Mouse (Mus musculus): ENCODE measurements around the gene Slc8a1.
A peak's percentile ranks its signal among the peaks of the same experiment; 100 is the strongest.

Gene Slc8a1

DNA sequence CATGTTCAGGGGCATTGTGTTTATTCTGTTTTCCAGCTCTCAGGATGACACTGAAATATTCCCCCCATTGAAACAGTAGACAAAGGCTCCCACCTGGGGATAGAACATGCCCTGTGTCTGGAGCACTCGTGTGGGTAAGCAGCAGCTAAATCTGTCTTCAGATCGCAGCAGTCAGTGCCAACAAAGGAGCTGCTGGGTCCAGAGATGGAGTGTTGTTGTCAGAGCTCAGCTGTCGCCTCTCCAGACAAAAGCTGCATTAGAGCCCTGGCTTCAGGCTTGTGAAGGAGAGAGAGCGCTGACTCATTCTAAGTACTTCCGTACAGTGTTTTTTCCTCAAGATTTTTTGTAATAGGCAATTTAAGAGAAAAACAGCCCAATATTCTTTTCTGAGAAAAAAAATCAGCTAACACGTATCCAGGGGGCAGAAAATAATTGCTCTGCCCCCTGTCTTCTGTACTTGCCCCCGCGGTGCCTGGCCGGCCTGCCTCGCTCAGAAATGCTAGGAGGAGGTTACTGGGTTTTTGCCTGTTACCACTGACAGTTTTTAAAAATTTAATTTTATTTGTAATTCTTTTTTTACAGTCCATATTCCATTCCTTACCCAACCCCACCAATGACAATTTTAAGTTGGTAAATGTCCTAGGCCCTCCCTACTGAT is 318.2 kb downstream of the Slc8a1 start:
- DNase-seq (ENCODE audit: low spot score) = no peak

DNA sequence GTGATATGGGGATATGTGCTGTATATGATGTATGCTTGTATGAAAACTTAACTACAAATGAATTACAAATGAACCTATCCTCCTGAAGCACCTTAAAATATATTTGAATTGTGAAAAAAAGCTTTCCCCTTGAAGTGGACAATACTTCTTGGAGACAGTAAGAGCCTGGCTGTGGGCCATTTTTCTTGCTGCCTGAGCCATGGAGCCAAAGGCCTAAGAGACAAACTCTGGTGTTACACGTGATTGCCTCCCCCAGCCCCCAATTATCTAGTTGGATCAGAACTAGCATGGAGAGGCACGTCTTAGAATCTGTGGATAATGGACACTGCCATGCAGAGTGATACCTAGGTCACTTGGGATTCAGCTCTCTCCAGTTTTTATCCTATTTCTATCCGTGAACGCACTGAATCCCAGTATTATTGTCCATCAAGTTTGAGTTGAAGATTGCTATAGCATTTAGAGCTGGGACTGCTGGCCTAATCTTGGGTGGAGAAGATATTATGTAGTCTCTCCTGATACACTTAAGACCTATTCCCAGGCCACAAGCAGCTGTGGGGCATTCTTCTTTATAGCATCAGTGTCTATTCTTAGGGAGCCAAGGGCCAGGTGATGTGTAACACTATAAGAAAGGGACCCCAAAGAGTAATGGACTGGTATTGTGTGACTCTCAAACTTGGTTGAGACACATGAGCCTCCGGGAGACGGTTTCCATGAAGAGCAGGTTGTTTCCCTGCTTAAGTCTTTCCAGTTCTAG is 321.6 kb downstream of the Slc8a1 start:
- DNase-seq (ENCODE audit: low spot score) = no peak

DNA sequence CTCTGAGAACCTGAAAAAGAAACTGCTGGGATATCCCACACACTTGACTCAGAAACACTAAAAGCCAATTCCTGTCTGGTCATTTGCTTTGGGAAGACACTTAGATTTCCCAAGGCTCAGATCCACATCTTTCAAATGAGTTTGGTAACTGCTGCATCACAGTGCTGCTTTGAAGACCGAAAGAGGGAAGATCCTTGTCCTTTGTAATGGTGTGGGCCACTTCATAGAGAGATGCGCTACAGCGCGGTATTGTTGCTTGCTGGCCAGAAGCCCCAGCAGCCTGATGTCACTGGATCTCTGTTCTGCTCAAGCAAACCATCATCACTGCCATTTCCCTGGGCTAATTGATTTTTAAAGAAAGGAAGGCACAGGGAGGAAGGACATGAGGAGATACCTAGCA is 325.4 kb downstream of the Slc8a1 start:
- no peak for DNase-seq (ENCODE audit: low spot score)

DNA sequence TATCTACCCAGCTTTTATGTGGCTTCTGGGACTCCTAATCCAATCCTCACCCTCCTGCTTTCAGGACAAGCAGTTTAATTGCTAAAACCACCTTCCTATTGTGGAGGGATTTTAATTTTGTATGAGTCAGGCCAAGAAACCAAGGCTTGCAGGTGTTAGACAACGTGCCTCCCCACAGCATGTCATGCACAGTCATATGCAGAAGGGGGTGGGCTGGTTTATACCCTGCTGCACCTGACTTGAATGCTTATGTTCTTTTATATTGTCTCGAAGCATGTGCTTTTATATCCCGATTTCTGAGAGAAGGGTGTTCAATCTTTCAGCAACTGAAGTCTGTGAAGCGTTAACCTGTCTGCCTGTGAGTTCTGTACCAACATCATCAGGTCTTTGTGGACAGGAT is 334.0 kb downstream of the Slc8a1 start:
- no peak for DNase-seq (ENCODE audit: low spot score)

DNA sequence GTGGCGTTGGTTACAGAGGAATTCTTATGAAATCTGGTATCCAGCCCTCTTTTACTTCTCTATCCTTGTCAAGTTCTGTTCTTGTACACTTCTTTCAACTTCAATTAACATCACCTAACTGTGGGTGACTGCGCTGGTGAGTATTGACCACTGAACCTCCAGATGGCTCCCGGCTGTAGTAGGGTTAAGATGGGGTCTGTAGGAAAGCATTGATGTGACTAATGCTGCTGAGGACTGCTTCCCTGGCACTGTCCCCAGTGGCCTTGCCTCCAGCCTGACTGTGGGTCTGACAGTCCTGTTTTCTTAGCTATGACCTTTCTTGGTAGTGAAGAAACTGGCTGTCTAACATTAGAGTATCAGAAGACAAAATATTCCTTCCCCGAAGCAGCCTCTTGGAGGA is 335.1 kb downstream of the Slc8a1 start:
- no peak for DNase-seq (ENCODE audit: low spot score)

DNA sequence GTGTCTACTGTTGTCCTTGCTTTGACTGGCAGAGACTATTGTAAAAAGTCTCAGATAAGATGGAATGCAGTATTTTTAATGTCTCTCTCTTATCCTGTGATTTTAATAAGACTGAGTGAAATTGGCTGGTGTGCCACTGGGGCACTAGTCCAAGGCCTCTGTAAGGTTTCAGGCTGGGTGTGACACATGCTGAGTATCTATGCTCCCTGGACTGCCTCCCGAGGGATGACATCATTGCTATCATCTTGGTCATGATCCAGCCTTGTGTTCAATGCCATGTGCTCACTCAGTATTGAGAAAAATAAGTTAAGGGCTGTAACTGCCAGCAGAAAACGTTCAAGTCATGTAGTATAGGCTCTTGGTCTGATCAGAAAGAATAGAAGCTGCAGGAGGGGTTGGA is 335.5 kb downstream of the Slc8a1 start:
- DNase-seq (ENCODE audit: low spot score) = peak; percentile 17

DNA sequence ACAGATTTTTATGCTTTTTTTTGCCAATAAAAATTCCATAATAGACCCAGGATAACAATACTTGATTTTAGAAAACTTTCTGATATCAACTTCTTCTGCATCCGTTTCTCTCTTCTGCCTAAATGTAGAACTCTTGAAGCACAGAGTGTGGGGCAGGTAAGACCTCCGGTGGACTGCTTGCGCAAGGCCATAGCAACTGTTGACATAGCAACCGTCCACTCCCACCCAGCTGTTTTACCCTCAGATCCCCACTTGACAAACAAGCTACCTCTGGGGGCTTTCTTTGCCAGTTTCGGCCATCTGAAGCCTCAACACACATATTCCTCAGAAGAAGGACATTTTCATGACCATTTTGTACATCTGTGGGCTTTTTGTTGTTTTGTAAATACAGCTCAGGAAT is 337.8 kb downstream of the Slc8a1 start:
- no peak for DNase-seq (ENCODE audit: low spot score)

DNA sequence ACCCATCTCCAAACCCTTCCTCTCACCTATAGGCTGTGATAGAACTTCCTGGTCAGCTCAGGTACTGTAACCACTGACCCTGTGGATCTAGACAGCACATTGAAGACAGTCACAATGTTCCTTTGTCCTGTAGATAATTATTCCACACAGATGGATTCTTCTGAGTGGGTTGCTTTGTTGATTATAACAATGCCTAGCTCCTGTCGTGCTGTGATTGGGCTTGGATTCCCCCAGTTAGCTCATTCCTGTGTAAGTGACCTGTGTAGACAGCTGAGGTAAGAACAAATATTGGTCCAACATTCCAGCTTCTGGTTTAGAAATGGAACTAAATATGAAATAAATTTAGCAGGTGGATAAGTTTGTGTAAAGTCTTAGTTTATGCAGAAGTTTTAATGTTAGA is 340.7 kb downstream of the Slc8a1 start:
- DNase-seq (ENCODE audit: low spot score) = no peak

DNA sequence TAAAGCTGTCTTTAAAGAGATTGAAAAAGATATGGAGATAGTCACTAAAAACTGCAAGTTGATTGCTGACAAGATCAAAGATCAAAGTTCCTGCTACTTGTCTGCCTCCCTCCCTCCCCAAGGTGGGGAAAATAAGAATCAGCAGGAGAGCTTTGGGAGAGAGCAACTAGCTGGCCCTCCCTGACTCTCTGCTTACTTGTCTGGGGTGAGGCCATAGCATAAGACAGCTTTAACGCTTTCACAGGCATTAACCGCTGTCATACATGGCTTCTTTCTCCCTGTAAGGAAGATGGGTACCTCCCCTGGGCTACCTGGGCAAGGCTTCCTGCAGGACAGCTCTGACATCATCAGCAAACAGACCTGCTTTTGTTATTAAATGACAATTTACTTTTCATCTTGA is 344.1 kb downstream of the Slc8a1 start:
- DNase-seq (ENCODE audit: low spot score) = no peak

DNA sequence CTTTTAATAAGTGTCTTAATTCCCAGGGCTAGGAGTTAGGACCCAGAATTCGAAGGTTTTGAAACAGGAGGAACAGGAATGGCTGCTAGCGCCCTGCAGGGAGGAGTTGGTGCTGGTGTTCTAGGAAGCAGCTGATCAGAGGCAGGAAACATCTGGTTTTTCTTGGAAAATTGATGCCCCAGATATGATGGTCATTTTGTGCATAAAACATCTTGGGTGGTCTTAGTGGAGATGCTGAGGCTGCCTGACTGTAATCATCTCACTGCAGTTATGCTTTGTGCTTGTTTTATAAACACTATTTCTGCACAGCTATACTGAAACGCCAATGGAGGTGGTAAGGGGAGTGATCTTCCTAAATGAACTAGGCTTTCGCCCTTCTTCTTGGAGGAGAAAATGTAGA is 345.1 kb downstream of the Slc8a1 start:
- no peak for DNase-seq (ENCODE audit: low spot score)

DNA sequence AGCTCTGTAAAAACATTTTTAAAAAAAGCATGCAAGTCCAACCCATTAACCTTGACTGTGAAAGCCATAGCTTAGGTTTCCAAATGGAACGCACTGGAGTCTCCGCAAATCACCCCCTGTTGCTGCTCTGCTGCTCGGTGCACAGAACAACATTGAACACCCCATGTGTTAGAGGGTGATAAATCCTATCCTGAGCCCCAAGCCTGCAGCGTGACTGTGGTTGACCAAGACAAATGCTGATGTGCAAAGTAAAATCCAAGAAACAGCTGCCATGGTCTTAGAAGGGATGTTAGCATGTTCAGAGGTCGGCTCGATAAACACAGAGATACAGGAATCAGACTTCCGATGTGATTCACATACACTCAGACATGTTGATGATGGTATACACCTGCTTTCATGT is 346.7 kb downstream of the Slc8a1 start:
- no peak for DNase-seq (ENCODE audit: low spot score)

DNA sequence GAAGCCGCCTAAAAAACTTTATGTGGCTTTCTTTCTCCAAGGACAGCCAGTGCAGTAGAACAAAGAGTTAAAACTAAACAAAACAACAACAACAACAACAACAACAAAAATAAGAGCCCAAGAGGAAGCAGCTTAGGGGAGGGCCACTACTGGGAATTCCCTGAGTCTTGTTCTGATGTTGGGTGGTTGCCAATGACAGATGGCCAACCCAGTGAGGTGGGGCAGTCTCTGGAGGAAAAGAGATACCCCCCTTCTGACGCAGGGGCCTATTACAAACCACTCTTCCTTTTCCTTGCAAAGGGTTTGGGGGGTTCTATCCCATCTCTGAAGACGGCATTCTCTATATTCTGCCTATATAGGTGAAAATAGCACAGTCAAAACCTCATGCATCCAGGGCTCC is 347.4 kb downstream of the Slc8a1 start:
- no peak for DNase-seq (ENCODE audit: low spot score)

DNA sequence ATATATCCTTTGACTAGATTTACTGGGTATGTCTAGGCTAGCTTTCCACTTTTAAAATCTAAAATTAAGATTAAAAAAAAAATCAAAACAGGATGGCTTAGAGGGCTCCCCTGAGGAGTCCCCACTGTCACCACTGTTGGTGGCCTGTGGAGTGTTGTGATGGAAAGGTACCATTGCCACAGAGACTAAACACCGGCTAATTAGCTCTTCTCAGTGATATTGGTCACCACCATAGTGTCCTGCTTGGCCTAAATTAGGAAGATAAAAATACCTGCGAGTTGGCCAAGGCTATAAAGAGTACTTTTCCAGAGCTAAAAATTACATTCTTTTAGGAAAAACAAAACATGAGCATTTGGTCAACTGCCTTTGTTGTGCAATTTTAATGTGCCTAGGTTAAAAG is 352.1 kb downstream of the Slc8a1 start:
- DNase-seq (ENCODE audit: low spot score) = no peak

DNA sequence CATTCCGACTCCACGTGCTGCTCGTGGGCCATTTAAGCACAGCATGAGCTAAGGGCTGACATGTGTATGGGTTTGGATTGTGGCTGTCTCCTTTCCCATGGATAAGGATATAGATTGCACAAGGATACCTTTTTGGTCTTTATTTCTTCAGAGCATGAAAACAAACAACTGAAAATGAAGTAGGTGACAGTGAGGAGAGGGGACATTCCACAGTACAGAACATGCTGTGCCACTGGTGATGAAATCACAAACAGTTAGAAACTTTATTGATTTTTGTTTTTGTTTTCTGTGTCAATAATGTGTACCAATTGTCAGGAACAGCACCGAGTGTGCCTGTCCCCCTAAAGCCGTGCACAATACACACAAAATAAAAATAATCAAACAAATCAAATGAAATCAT is 352.7 kb downstream of the Slc8a1 start:
- DNase-seq (ENCODE audit: low spot score) = no peak

DNA sequence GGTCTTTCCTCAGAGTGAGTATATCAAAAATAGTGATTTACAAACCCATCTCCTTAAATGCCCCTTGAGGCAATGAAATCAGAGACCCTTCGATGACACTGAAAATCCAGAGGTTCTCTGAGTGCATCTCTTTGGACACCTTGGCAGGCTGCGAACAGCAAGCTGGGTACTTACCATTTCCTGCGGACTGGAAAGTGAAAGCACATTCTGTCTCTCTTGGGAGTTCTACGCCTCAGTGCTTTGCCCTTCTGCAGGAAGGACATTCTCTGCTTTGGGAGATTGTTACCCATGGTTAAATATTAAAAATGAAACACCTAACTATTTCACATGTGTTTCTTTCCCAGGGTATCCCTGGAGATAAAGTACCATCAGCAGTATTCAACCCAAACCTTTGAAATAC is 354.7 kb downstream of the Slc8a1 start:
- DNase-seq (ENCODE audit: low spot score) = no peak

DNA sequence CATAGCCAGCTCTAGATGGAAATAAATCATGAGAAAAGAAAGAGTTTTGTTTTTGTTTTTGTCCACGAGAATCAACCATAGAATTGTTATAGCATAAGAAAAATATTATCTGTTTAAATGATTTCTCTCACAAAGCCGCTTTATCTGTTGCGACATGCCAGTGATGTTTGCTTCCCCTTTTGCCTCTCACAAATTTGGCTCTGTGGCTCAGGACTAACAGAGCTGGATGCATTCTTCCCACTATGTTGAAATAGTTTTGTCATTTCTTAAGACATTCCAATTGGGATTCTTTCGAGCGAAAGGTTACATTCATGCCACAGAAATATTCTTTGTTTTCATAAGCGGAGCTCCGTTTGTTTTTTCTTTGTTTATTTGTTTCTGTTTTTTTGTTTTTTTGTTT is 359.7 kb downstream of the Slc8a1 start:
- DNase-seq (ENCODE audit: low spot score) = no peak

DNA sequence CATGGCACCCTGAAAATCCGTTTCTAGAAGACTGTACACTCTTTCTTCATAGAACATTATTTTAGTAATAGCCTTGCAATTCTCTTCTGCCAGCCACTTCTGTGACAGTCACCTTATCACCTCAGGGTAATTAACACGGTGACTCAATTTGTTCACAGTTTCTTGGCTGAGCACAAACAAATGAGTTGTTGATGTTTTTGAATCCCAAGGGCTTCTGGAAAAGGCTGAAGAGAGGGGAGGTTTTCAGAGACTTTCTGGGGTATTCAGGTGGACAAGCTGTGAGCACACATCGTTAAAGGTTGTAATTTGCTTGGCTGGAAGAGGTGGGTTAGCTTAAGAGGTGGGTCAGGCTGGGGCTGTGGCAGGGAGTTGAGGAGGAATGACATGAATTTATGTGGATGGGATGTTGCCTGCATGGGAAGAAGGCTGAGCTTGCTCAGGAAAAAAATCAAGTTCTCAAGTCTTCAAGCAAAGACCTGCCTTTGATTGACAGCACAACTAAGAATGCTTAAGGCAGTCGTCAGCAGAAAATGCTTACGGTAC is 360.3 kb downstream of the Slc8a1 start:
- no peak for DNase-seq (ENCODE audit: low spot score)

DNA sequence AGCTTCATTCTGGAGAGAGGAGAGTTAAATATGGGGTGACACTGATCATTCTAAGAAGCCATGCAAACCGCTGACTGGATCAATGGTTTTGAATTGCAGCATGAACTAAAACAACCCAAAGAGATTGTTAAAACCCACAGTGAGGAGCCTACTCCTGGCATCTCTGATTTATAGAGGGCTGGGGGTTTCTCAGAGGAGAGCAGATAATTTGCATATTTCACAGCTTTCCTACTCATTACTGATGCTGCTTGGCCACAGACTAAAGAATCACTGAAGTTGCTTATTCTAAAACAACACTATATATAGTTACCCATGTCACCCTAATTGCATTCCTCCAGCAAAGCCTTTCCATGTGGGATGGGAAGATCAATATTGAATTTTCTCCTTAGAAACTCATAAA is 361.0 kb downstream of the Slc8a1 start:
- no peak for DNase-seq (ENCODE audit: low spot score)

DNA sequence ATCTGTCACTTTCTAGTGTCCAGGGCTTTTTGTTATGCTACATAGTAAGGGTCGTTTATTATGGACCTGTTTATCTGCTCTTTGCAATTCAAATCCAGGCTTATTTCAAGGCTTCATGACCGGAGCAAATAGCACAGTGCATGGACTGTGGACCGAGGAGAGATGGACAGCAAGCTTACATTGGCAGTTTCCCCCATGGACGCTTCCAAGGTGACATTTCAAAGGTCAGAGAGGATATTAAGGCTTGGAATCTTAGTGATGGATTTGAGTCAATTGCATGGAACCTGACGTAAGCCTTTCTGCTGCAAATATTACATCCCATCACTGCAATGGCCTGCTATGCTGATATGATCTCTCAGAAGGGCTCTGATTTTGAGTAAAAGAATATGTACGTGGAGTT is 362.3 kb downstream of the Slc8a1 start:
- no peak for DNase-seq (ENCODE audit: low spot score)

DNA sequence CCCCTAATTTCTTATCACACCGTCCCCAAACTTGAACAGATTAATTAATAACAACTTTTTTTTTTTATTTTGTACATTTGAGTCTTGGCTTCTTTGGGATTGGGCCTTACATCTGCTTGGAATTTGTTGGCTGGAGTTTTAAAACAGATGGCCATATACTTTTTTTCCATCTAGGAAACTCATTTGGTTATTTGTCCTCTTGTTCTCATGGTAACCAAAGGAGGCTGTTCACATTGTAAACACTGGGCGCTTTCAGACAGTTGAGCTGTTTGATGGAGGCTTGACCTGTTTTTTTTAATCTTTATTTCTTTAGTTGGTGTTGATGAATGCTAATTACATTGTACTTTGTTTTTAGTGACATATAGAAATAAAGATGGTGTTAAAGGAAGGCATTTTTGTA is 369.1 kb downstream of the Slc8a1 start:
- no peak for DNase-seq (ENCODE audit: low spot score)

DNA sequence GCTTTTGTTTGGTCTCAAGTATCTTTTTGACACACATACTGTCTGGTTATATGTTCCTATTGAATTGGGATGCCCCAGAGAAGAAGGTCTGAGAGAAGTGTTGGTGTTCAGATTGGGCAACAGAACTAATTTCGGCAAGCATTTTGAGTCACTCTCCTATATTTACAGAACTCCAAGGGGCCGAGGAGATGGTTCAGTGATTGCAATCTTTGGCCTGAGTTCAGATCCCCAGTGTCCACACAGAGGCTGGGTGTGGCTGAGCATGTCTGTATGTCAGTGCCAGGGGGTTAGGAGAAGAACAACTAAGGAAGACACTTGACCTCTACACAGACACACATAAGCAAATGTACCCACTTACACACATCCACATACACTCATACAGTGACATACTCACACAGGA is 369.7 kb downstream of the Slc8a1 start:
- no peak for DNase-seq (ENCODE audit: low spot score)

DNA sequence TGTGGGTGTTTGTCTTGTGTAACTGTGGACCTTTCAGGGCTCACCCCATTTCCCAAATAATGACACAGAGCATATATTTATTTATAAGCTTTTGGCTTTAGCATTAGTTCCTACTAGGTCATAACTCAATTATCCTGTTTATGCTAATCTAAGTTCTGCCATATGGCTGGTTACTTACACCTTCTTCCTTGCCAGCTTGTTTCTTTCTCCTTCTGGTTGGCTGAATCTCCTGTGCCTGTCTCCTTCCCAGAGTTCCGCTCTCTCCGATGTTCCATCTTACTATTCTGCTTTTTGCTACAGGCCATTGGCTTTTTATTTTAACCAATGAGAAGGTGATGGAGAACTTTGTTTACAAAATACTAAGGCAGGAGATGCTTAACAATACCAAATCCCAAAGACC is 374.8 kb downstream of the Slc8a1 start:
- DNase-seq (ENCODE audit: low spot score) = no peak

DNA sequence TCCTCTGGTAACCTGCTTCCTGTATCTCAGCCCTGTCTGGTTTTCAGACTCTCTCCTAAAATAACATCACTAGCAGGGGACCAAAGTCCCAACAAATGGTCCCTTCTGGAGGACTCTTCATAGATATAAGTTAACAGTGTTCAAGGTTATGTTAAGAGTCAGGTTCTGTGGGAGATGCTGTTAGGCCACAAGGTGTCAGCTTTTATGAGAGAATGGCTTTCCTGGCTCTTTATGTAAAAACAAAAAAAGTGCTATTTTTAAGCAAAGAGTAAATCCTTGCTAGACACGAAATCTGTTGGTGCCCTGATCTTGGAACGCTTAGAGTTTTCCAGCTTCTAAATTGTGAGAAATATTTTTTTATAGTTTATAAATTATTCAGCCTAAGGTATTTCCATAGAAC is 377.6 kb downstream of the Slc8a1 start:
- no peak for DNase-seq (ENCODE audit: low spot score)

DNA sequence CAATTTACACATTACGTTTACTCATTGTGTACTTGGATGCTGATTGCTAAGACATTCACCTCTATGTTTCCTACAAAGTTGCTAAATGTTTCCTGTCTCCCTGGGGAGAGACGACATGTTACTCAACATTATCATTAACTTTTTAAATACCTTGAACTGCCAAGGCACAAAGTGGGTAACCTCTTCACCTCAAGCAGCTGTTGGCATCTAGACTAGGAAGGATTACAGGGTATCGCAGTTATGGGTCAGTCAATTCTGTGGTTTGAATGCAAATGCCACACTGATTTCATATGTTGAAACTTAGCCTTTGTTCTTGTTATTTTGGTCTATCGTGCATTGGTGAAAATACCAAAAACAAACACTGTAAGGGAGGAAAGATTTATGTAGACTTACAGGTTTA is 378.1 kb downstream of the Slc8a1 start:
- DNase-seq (ENCODE audit: low spot score) = no peak
